22 mouse cellular contexts compared by ENCODE assay signal in the genomic region with DNA sequence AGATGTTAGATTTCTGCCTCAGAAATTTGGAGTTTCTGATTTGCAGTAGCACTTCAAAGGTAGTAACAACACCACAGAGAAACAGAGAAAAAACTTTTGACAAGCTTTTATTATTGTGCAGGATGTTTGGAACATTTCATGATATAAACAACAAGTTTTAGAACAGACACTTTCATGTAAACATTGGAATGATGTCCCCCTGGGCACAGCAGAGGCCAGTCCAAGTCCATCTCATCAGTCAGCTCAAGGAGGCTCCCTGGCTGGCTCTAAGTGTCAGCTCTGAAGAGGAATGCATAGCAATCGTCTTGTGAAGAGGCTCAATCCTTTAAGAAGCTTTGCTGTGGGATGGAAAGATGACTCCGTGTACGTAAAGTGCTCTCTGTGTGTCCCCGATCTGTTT.
A peak's percentile ranks its signal among the peaks of the same experiment; 100 is the strongest.
DNase-seq lines count a peak whose midpoint lies in the region; ATAC-seq and TF ChIP-seq lines count a peak whose summit lies in the region.
"Had no signal": no experiment of that assay in that cellular context is flagged by ENCODE, and none has a peak within 500 bp of the region (broad histone marks: within the 10 kb centered on the region; RNA-seq: fewer than 3 reads in every experiment).

No protein-coding gene starts in this region.

- ATAC-seq in lung, embryonic 14.5 days (ENCODE audit: insufficient read depth) = peak; percentile 90
- no peak for ATAC-seq in midbrain, embryonic 14.5 days (ENCODE audit: low FRiP score, low TSS enrichment)
- ATAC-seq in midbrain, embryonic 11.5 days (ENCODE audit: low FRiP score) = no peak
- ATAC-seq in kidney, embryonic 16.5 days (ENCODE audit: low FRiP score, low TSS enrichment) = no peak
- ATAC-seq: activated CD4-positive, CD25-positive, alpha-beta regulatory T cell, adult 4 months; forebrain, embryonic 13.5 days; forebrain, embryonic 16.5 days had no signal

- H3K4me2 ChIP-seq in lung, embryonic 14.5 days = no peak overlapping the region
- H3K4me2 ChIP-seq in midbrain, embryonic 14.5 days (ENCODE audit: low read length) = no peak overlapping the region
- no peak overlapping the region for H3K4me2 ChIP-seq in midbrain, embryonic 11.5 days
- no peak overlapping the region for H3K4me2 ChIP-seq in kidney, embryonic 16.5 days (replicated peaks; ENCODE audit: low read depth, low read length)
- H3K4me2 ChIP-seq: forebrain, embryonic 13.5 days; heart, embryonic 11.5 days; hindbrain, embryonic 12.5 days had no signal

- H3K27me3 ChIP-seq in lung, embryonic 14.5 days (ENCODE audit: insufficient read depth, low read length) = no peaks in the 10 kb centered on the region
- no peaks in the 10 kb centered on the region for H3K27me3 ChIP-seq in midbrain, embryonic 14.5 days (ENCODE audit: control insufficient read depth, insufficient read depth, low read length)
- H3K27me3 ChIP-seq in midbrain, embryonic 11.5 days (ENCODE audit: control insufficient read depth, insufficient read depth, low read length) = no peaks in the 10 kb centered on the region
- no peaks in the 10 kb centered on the region for H3K27me3 ChIP-seq in kidney, embryonic 16.5 days (ENCODE audit: insufficient read depth, low read length)
- H3K27me3 ChIP-seq: forebrain, embryonic 13.5 days; hindbrain, embryonic 12.5 days had no signal

- no peak for TF ChIP-seq CTCF in lung, embryonic 14.5 days (IDR thresholded peaks at IDR 0.05; ENCODE audit: low read depth)
- no peak for TF ChIP-seq CTCF in lung, adult 2 months (IDR thresholded peaks at IDR 0.05; ENCODE audit: insufficient read depth, low read length)

- H3K36me3 ChIP-seq in lung, embryonic 14.5 days (ENCODE audit: insufficient read depth) = no peaks in the 10 kb centered on the region
- no peaks in the 10 kb centered on the region for H3K36me3 ChIP-seq in midbrain, embryonic 14.5 days (ENCODE audit: control insufficient read depth, insufficient read depth, low read length)
- no peaks in the 10 kb centered on the region for H3K36me3 ChIP-seq in midbrain, embryonic 11.5 days (ENCODE audit: control insufficient read depth, insufficient read depth, low read length)
- no peaks in the 10 kb centered on the region for H3K36me3 ChIP-seq in kidney, embryonic 16.5 days (ENCODE audit: insufficient read depth, low read length)
- H3K36me3 ChIP-seq: forebrain, embryonic 10.5 days; hindbrain, embryonic 12.5 days had no signal

- peak; percentile 68 for DNase-seq in lung, embryonic 14.5 days
- DNase-seq in lung, adult 2 months = no peak
- DNase-seq in midbrain, embryonic 14.5 days = peak; percentile 3
- no peak for DNase-seq in midbrain, embryonic 11.5 days (ENCODE audit: low spot score, missing footprints)
- DNase-seq in lung, postnatal 25 days (ENCODE audit: low spot score) = peak; percentile 14
- peak; percentile 8 for DNase-seq in retina, postnatal 1 day
- no peak for DNase-seq in adrenal gland, adult 18-20 months (ENCODE audit: low spot score in 2 of 2)
- DNase-seq: adrenal gland, postnatal 10 days; adrenal gland, postnatal 36 days; cerebellum, adult 18-20 months; cerebellum, adult 9-10 months; cerebellum, postnatal 14 days; gastrocnemius, adult 2 months; gastrocnemius, postnatal 14 days; heart, adult 11 months had no signal

- 0 out of 2 replicates have a peak, but pooled peaks cover 5% of the 10 kb centered on the region for H3K4me1 ChIP-seq in lung, embryonic 14.5 days (ENCODE audit: insufficient read depth)
- H3K4me1 ChIP-seq in lung, adult 2 months (ENCODE audit: control insufficient read depth, insufficient read depth, low read length) = peaks cover 4% of the 10 kb centered on the region; the same call in 1 of the 2 replicates
- no peaks in the 10 kb centered on the region for H3K4me1 ChIP-seq in midbrain, embryonic 14.5 days (ENCODE audit: control insufficient read depth, insufficient read depth, low read length)
- no peaks in the 10 kb centered on the region for H3K4me1 ChIP-seq in midbrain, embryonic 11.5 days (ENCODE audit: control insufficient read depth, insufficient read depth, low read length)
- peaks cover 4% of the 10 kb centered on the region; the same call in 1 of the 2 replicates for H3K4me1 ChIP-seq in kidney, embryonic 16.5 days (ENCODE audit: insufficient read depth, low read length)
- H3K4me1 ChIP-seq: forebrain, embryonic 10.5 days; forebrain, embryonic 13.5 days; hindbrain, embryonic 12.5 days had no signal

- TF ChIP-seq POLR2A in lung, adult 2 months (IDR thresholded peaks at IDR 0.05; ENCODE audit: borderline replicate concordance, extremely low read depth, low read depth, low read length) = no peak

- H3K9ac ChIP-seq in lung, embryonic 14.5 days = no peak overlapping the region
- H3K9ac ChIP-seq in midbrain, embryonic 14.5 days (replicated peaks; ENCODE audit: low read length) = no peak overlapping the region
- no peak overlapping the region for H3K9ac ChIP-seq in midbrain, embryonic 11.5 days (ENCODE audit: low read length)
- H3K9ac ChIP-seq in kidney, embryonic 16.5 days (replicated peaks; ENCODE audit: low read length) = no peak overlapping the region
- H3K9ac ChIP-seq: forebrain, embryonic 13.5 days; hindbrain, embryonic 12.5 days had no signal

- 36% methylated on average over 4 of the region's 4 CpGs for WGBS in lung, embryonic 14.5 days
- WGBS in lung, adult 2 months = 57% methylated on average over 4 of the region's 4 CpGs
- WGBS in midbrain, embryonic 14.5 days = 24% methylated on average over 4 of the region's 4 CpGs
- WGBS in midbrain, embryonic 11.5 days = 31% methylated on average over 4 of the region's 4 CpGs
- 75% methylated on average over 4 of the region's 4 CpGs for WGBS in kidney, embryonic 16.5 days

- H3K27ac ChIP-seq in lung, embryonic 14.5 days (ENCODE audit: low read depth) = no peak overlapping the region
- no peak overlapping the region for H3K27ac ChIP-seq in midbrain, embryonic 14.5 days (replicated peaks; ENCODE audit: low read depth, low read length)
- no peak overlapping the region for H3K27ac ChIP-seq in midbrain, embryonic 11.5 days (ENCODE audit: low read depth, low read length)
- H3K27ac ChIP-seq in kidney, embryonic 16.5 days (ENCODE audit: low read length) = no peak overlapping the region
- H3K27ac ChIP-seq: forebrain, embryonic 10.5 days; forebrain, embryonic 13.5 days; gastrocnemius, adult 2 months; hindbrain, embryonic 12.5 days had no signal

- H3K4me3 ChIP-seq in lung, embryonic 14.5 days (ENCODE audit: low read depth, low read length) = no peak overlapping the region
- no peak overlapping the region for H3K4me3 ChIP-seq in lung, adult 2 months (replicated peaks; ENCODE audit: extremely low read depth, low read depth, low read length)
- H3K4me3 ChIP-seq in midbrain, embryonic 14.5 days (replicated peaks; ENCODE audit: low read depth, low read length) = no peak overlapping the region
- no peak overlapping the region for H3K4me3 ChIP-seq in midbrain, embryonic 11.5 days (ENCODE audit: low read depth, low read length)
- no peak overlapping the region for H3K4me3 ChIP-seq in kidney, embryonic 16.5 days (ENCODE audit: low read length)
- H3K4me3 ChIP-seq: forebrain, embryonic 10.5 days; forebrain, embryonic 13.5 days; gastrocnemius, adult 2 months; hindbrain, embryonic 12.5 days had no signal

- H3K9me3 ChIP-seq in lung, embryonic 14.5 days (ENCODE audit: low read depth, low read length) = no peaks in the 10 kb centered on the region
- H3K9me3 ChIP-seq in midbrain, embryonic 14.5 days (ENCODE audit: control insufficient read depth, low read length) = no peaks in the 10 kb centered on the region
- no peaks in the 10 kb centered on the region for H3K9me3 ChIP-seq in midbrain, embryonic 11.5 days (ENCODE audit: control insufficient read depth, low read length)
- H3K9me3 ChIP-seq in kidney, embryonic 16.5 days (ENCODE audit: low read length) = peaks cover 5% of the 10 kb centered on the region; the same call in 1 of the 2 replicates
- H3K9me3 ChIP-seq: forebrain, embryonic 13.5 days; hindbrain, embryonic 12.5 days had no signal

Comparison
In these comparisons a context has a peak if more than half of its experiments do, and no peak if none do; other contexts are left out.
1. DNase-seq: peak in lung, embryonic 14.5 days (single experiment), midbrain, embryonic 14.5 days (single experiment), lung, postnatal 25 days (single experiment) and retina, postnatal 1 day (single experiment); none in lung, adult 2 months (single experiment), midbrain, embryonic 11.5 days (single experiment) and adrenal gland, adult 18-20 months (0 of 2).